Mouse (Mus musculus) kidney, embryonic 16.5 days (tissue): ENCODE results near the gene Ncor2. TPM values are rescaled to one million over a fixed set of nuclear protein-coding genes. Genes with fewer than 3 reads are reported as not detected.

Source experiments
- ATAC-seq: fragments of 200-750 bp; cut with Nextera tagmentation; 2 replicates; pipeline ENCODE4 v1.8.0; 2017; ENCODE audit warnings: moderate TSS enrichment; ENCODE audit not compliant: low FRiP score, low TSS enrichment
- H3K27ac ChIP-seq: fragments of 300-500 bp; sonication (generic); 2 replicates; pipeline ENCODE4 v1.5.1; 2014; ENCODE audit warnings: low read length
- H3K27me3 ChIP-seq: fragments of 300-500 bp; sonication (generic); 2 replicates; pipeline ENCODE4 v1.6.1; 2014; ENCODE audit warnings: low read length, control low read depth, mixed read lengths; ENCODE audit not compliant: insufficient read depth
- H3K36me3 ChIP-seq: fragments of 300-500 bp; sonication (generic); 2 replicates; pipeline ENCODE4 v1.6.1; 2014; ENCODE audit warnings: low read length, control low read depth, mixed read lengths; ENCODE audit not compliant: insufficient read depth
- H3K4me1 ChIP-seq: fragments of 300-500 bp; sonication (generic); 2 replicates; pipeline ENCODE4 v1.6.1; 2014; ENCODE audit warnings: low read length, control low read depth, mixed read lengths; ENCODE audit not compliant: insufficient read depth
- H3K4me2 ChIP-seq: fragments of 300-500 bp; sonication (generic); replicated peaks from 2 replicates; pipeline ENCODE4 v1.6.1; 2014; ENCODE audit warnings: low read depth, low read length
- H3K4me3 ChIP-seq: fragments of 300-500 bp; sonication (generic); 2 replicates; pipeline ENCODE4 v1.5.1; 2014; ENCODE audit warnings: mild to moderate bottlenecking, low read length
- H3K9ac ChIP-seq: fragments of 300-500 bp; sonication (generic); replicated peaks from 2 replicates; pipeline ENCODE4 v1.6.1; 2014; ENCODE audit warnings: low read length
- H3K9me3 ChIP-seq: fragments of 300-500 bp; sonication (generic); 2 replicates; pipeline ENCODE4 v1.6.1; 2016; ENCODE audit warnings: low read length, control low read depth
- WGBS: fragments of 180-500 bp; shearing (Covaris S2); extraction: QIAGEN DNeasy Blood & Tissue Kit; methylation state at CpG from one replicate; pipeline ENCODE4 v1.1.7; 2014; 5-methylcytosine and 5-hydroxymethylcytosine counted together
- polyA plus RNA-seq: library from polyadenylated mRNA; unstranded; fragments of >200 nt; fragmentation: Nextera tagmentation; extraction: Ambion mirVana; gene quantifications from 2 replicates; pipeline ENCODE4 v1.2.1, GENCODE M21; 2015

Gene Ncor2
- polyA plus RNA-seq, 1 experiment from 2014 or later = 27.5 TPM

- H3K27me3 ChIP-seq = no peaks in the 10 kb centered on the region
- 3% methylated on average over 7 of the region's 7 CpGs for WGBS
- no peaks in the 10 kb centered on the region for H3K36me3 ChIP-seq
- peak overlapping the region; percentile 98 for H3K27ac ChIP-seq
- ATAC-seq = peak; percentile 67
- H3K4me3 ChIP-seq = peak overlapping the region; percentile 19; the same call in 1 of the 2 replicates
- H3K4me2 ChIP-seq = peak overlapping the region; percentile 63
- peak overlapping the region; percentile 35; the same call in 1 of the 2 replicates for H3K9ac ChIP-seq
- H3K4me1 ChIP-seq = peaks cover 84% of the 10 kb centered on the region
- H3K9me3 ChIP-seq = no peaks in the 10 kb centered on the region
These were observed 37.5 kb downstream of the Ncor2 start for GRCm38 (mm10) chr5:125141525-125141880.

DNA sequence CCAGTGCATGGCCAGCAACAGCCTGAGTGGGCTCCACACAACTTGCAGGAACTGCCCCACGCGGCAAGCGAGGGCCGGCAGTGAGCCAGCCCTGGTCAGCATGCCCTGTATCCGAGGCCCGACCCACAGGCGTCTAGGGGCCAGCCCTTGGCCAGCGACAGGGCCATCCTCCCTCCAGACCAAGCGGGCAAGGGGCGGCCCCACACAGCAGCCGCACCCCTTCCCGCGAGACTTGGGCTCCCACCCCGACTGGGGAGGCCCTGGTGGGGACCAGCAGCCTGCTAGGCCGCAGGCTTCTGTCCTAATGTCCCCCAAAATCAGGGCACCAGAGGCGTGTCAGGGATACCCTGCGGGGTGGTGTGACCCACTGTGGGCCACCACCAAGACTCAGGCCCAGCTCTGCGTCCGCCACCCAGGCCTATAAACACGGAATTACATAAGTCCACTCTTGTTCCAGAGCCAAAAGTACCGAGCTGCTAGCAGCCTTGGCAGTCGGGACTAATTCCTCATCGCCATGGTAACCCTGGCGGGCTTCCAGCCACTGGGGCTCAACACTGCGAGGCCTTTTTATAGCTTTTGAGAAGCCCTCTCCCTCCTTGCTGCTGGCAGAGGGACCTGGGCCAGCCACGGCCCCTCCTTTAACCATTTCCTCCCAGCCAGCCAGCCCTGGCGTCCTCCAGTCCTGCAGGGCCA is 38.0 kb downstream of the Ncor2 start:
- Histone ChIP-seq H3K4me2 (peak overlapping the region; percentile 63), H3K4me1 (peaks cover 84% of the 10 kb centered on the region), H3K4me3 (peak overlapping the region; percentile 40), H3K27me3 (no peaks in the 10 kb centered on the region), H3K27ac (peak overlapping the region; percentile 98), H3K9ac (peak overlapping the region; percentile 71), H3K9me3 (no peaks in the 10 kb centered on the region), H3K36me3 (no peaks in the 10 kb centered on the region)
- 6% methylated on average over 27 of the region's 27 CpGs for WGBS
- ATAC-seq = peak; percentile 89

GRCm38 (mm10) chr5:125140151-125140699 is 38.8 kb downstream of the Ncor2 start:
- no peaks in the 10 kb centered on the region for H3K9me3 ChIP-seq
- H3K4me2 ChIP-seq = peak overlapping the region; percentile 63
- 38% methylated on average over 19 of the region's 19 CpGs for WGBS
- H3K36me3 ChIP-seq = no peaks in the 10 kb centered on the region
- H3K9ac ChIP-seq = peak overlapping the region; percentile 71
- H3K4me3 ChIP-seq = peak overlapping the region; percentile 40
- peak; percentile 18 for ATAC-seq
- H3K27me3 ChIP-seq = no peaks in the 10 kb centered on the region
- peak overlapping the region; percentile 98 for H3K27ac ChIP-seq
- peaks cover 80% of the 10 kb centered on the region for H3K4me1 ChIP-seq

GRCm38 (mm10) chr5:125139669-125140068 is 39.4 kb downstream of the Ncor2 start:
- WGBS = 81% methylated on average over 5 of the region's 5 CpGs
- ATAC-seq = no peak
- peak overlapping the region; percentile 98 for H3K27ac ChIP-seq
- no peaks in the 10 kb centered on the region for H3K27me3 ChIP-seq
- peaks cover 86% of the 10 kb centered on the region for H3K4me1 ChIP-seq
- H3K9ac ChIP-seq = peak overlapping the region; percentile 71
- H3K4me3 ChIP-seq = peak overlapping the region; percentile 40; the same call in 1 of the 2 replicates
- peak overlapping the region; percentile 63 for H3K4me2 ChIP-seq
- H3K9me3 ChIP-seq = no peaks in the 10 kb centered on the region
- no peaks in the 10 kb centered on the region for H3K36me3 ChIP-seq

GRCm38 (mm10) chr5:125138841-125139430 is 40.1 kb downstream of the Ncor2 start:
- peaks cover 90% of the 10 kb centered on the region for H3K4me1 ChIP-seq
- 90% methylated on average over 13 of the region's 13 CpGs for WGBS
- no peak overlapping the region; the same call in 1 of the 2 replicates for H3K27ac ChIP-seq
- H3K9me3 ChIP-seq = no peaks in the 10 kb centered on the region
- no peak for ATAC-seq
- H3K36me3 ChIP-seq = no peaks in the 10 kb centered on the region
- no peak overlapping the region for H3K4me3 ChIP-seq
- no peak overlapping the region for H3K4me2 ChIP-seq
- H3K9ac ChIP-seq = no peak overlapping the region
- no peaks in the 10 kb centered on the region for H3K27me3 ChIP-seq

DNA sequence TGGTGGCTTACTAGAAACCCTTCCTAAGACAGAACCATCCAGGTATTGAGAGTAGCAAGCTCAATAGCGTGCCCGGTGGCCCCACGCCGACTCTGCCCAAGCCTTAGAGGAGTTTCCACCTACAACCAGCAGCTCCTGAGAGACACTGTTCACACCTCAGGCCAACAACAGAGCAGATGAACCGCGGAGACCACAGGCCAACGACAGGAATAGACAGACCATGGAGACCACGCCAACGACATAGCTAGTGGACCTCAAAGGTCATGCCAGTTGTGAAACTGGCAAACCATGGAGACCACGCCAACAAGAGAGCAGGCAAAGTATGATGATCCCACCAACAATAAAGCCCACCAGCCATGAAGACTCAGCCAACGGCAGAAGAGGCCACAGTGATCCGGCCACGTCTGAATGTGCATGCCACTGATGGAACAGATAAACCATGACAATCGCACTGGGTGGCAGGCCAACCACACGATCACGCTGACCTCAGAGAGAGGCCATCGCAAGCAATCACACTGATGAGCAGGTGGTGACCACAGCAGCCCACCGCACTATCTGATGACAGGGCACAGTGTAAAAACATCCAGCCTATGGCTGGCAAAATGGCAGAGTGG is 41.2 kb downstream of the Ncor2 start:
- Histone ChIP-seq H3K4me3 (no peak overlapping the region), H3K27ac (0 out of 2 replicates have a peak overlapping the region, but pooled peaks have one; percentile 20), H3K4me1 (peaks cover 81% of the 10 kb centered on the region), H3K36me3 (no peaks in the 10 kb centered on the region), H3K9ac (no peak overlapping the region), H3K4me2 (no peak overlapping the region), H3K9me3 (no peaks in the 10 kb centered on the region), H3K27me3 (no peaks in the 10 kb centered on the region)
- WGBS = 80% methylated on average over 18 of the region's 18 CpGs
- ATAC-seq = no peak

DNA sequence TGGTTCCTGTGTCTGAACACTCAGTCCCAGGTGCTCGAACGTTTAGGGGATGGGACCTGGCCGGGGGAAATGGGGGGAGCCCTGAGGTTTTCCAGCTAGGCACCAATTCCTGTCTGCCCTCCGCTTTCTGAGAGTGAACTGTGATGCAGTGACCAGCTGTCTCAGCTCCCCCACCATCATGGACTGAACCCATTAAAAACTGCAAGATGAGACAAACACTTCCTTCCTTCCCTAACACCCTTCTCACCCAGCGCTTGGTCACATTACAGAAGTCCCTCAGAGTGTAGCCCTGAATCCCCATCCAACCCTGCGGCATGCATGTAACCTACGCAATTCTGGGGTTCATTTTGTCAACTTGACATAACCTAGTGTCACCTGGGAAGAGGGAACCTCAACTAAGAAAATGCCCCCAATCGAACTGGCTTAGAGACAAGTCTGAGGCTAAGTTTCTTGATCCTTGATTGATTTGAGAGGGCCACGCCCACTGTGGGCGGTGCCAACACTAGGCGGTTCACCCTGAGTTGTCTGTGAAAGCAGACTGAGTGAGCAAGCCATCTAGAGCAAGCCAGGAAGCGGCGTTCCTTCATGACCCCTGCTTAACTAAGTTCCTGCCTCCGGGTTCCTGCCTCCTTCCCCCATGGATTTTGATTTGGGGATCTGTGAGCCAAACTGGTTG is 41.9 kb downstream of the Ncor2 start:
- H3K4me1 ChIP-seq = peaks cover 79% of the 10 kb centered on the region
- H3K27ac ChIP-seq = peak overlapping the region; percentile 23; the same call in 1 of the 2 replicates
- H3K4me2 ChIP-seq = no peak overlapping the region
- ATAC-seq = no peak
- H3K9me3 ChIP-seq = no peaks in the 10 kb centered on the region
- no peak overlapping the region for H3K9ac ChIP-seq
- WGBS = 29% methylated on average over 14 of the region's 14 CpGs
- no peaks in the 10 kb centered on the region for H3K27me3 ChIP-seq
- no peaks in the 10 kb centered on the region for H3K36me3 ChIP-seq
- H3K4me3 ChIP-seq = no peak overlapping the region

DNA sequence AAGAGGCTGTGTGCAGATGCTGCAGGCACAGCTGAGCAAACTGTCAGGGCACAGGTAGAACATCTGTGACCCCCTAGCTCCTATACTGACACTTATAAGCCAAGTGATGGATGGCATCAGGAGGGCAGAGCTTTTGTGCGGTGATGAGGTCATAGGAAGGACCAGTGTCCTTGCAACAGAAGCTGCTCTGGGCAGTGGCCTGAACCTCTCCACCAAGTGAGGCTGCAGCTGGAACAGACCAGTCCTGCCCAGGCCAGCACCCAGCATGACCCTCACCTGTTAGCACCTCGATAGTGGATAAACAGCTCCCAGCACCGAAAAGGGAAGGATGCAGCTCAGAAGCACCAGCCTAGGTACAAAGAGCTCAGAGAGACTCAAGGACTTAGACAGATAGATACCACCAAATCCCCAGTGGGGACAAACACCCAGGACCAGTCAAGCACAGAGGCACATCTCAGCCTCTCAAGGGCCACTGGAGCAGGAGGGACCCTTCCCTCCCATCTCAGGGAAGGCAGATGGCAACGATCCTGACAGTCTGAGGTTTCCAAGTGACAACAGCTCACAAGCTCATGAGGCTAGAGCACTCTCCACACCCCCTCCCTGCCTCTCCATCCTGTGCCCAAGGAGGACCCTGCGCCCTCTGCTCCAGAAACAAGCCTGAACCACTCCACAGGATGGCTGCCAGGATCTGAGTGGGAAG is 42.6 kb downstream of the Ncor2 start:
- H3K9me3 ChIP-seq = no peaks in the 10 kb centered on the region
- H3K4me2 ChIP-seq = no peak overlapping the region
- H3K4me1 ChIP-seq = peaks cover 79% of the 10 kb centered on the region
- WGBS = 53% methylated on average over 5 of the region's 5 CpGs
- no peak for ATAC-seq
- H3K36me3 ChIP-seq = no peaks in the 10 kb centered on the region
- no peak overlapping the region for H3K4me3 ChIP-seq
- H3K27ac ChIP-seq = peak overlapping the region; percentile 23; the same call in 1 of the 2 replicates
- H3K9ac ChIP-seq = no peak overlapping the region
- no peaks in the 10 kb centered on the region for H3K27me3 ChIP-seq
